Mouse (Mus musculus) left cerebral cortex, adult 18-20 months (tissue): Measurements from ENCODE around the gene Ppp2r5b. TPM values are rescaled to one million over a fixed set of nuclear protein-coding genes. Genes with fewer than 3 reads are reported as not detected.
A peak's percentile ranks its signal among the peaks of the same experiment; 100 is the strongest.

ENCODE experiments used
- DNase-seq, 2 experiments: peaks; one replicate each; pipeline ENCODE4 v3.0.0; 2021 to 2022; ENCODE audit warnings: low spot score in 2 of 2, mixed read lengths in 1 of 2
- total RNA-seq, 2 experiments: library from RNA; stranded (reverse); gene quantifications; 2 replicates each; pipeline ENCODE4 v1.2.3; 2021

Ppp2r5b gene
- total RNA-seq, 2 experiments from 2014 or later = 152 to 158 TPM

GRCm38 (mm10) chr19:6238740-6239139 lies 3.1 kb upstream of the Ppp2r5b start:
- DNase-seq = no peak

GRCm38 (mm10) chr19:6236842-6237241 lies 1.2 kb upstream of the Ppp2r5b start:
- no peak for DNase-seq

GRCm38 (mm10) chr19:6236053-6236441 lies 375 bp upstream of the Ppp2r5b start:
- peak; percentile 85 to 91 for DNase-seq

GRCm38 (mm10) chr19:6234337-6235083 lies 1.2 kb downstream of the Ppp2r5b start:
- no peak for DNase-seq

GRCm38 (mm10) chr19:6233647-6234046 lies 2.0 kb downstream of the Ppp2r5b start:
- DNase-seq = no peak

GRCm38 (mm10) chr19:6231036-6231435 lies 4.6 kb downstream of the Ppp2r5b start:
- no peak for DNase-seq

GRCm38 (mm10) chr19:6230411-6230810 lies 5.3 kb downstream of the Ppp2r5b start:
- DNase-seq = no peak

- DNase-seq = no peak
Measured at GRCm38 (mm10) chr19:6227864-6228263, 7.8 kb downstream of the Ppp2r5b start.

- DNase-seq = no peak
Measured at GRCm38 (mm10) chr19:6226763-6227162, 8.9 kb downstream of the Ppp2r5b start.

GRCm38 (mm10) chr19:6226135-6226534 lies 9.5 kb downstream of the Ppp2r5b start, which contains the start of gene Gpha2:
Gene Gpha2, plus strand, starts transcription at chr19:6226380.
- DNase-seq = no peak

- no peak for DNase-seq
Measured at GRCm38 (mm10) chr19:6218606-6219005, 17.1 kb downstream of the Ppp2r5b start.

GRCm38 (mm10) chr19:6216046-6216705 lies 19.5 kb downstream of the Ppp2r5b start:
- no peak for DNase-seq

- no peak for DNase-seq
Measured at GRCm38 (mm10) chr19:6206716-6207115, 29.0 kb downstream of the Ppp2r5b start.

- DNase-seq = no peak
Measured at GRCm38 (mm10) chr19:6204265-6204664, 31.4 kb downstream of the Ppp2r5b start.

GRCm38 (mm10) chr19:6184131-6184530 lies 51.5 kb downstream of the Ppp2r5b start, which contains the start of gene Majin:
Gene Majin, plus strand, starts transcription at chr19:6184388.
- DNase-seq = no peak

- no peak for DNase-seq
Measured at GRCm38 (mm10) chr19:6182534-6182933, 53.1 kb downstream of the Ppp2r5b start.

- DNase-seq = no peak
Measured at GRCm38 (mm10) chr19:6181629-6182028, 54.0 kb downstream of the Ppp2r5b start.

- DNase-seq = no peak
Measured at GRCm38 (mm10) chr19:6178775-6179174, 56.9 kb downstream of the Ppp2r5b start.
